Mouse (Mus musculus): ENCODE measurements around the gene Dedd2. TPM values are rescaled to one million over a fixed set of nuclear protein-coding genes. Genes with fewer than 3 reads are reported as not detected.

Gene Dedd2
- polyA plus RNA-seq, 2 experiments: 9.4 to 11.1 TPM

DNA sequence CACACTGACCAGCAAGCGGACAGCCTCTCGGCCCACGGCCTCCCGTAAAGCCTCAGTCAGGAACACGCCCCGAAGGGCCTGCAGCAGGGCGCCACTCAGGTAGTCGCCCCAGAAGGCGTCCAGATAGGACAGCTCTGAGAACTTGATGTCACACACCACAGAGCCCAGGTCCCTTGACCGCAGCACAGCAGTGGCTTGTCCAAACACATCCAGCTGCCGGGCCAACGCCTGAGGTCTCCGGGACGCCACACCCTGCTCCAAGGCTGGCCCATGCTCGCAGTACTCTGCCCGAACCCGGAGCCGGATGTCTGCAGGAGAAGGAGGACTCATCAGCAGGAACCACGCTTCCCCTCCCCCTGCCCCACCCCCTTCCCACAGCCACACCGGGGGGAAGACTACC lies 16.8 kb downstream of the Dedd2 start:
- WGBS: 85% methylated on average over 11 of the region's 20 CpGs
- Histone ChIP-seq H3K27me3 (ENCODE audit: control insufficient read depth, insufficient read depth, low read length) (no peaks in the 10 kb centered on the region), H3K9ac (ENCODE audit: low read depth, low read length, severe bottlenecking) (no peak overlapping the region), H3K36me3 (ENCODE audit: control insufficient read depth, insufficient read depth, low read length) (peaks cover 29% of the 10 kb centered on the region), H3K27ac (replicated peaks; ENCODE audit: low read depth, low read length) (no peak overlapping the region), H3K4me2 (replicated peaks; ENCODE audit: low read depth, low read length, severe bottlenecking) (no peak overlapping the region), H3K4me3 (replicated peaks; ENCODE audit: low read length) (no peak overlapping the region), H3K9me3 (ENCODE audit: control insufficient read depth, low read length) (no peaks in the 10 kb centered on the region), H3K4me1 (ENCODE audit: control insufficient read depth, insufficient read depth, low read length) (no peaks in the 10 kb centered on the region)
- ATAC-seq (ENCODE audit: low FRiP score, low read depth) (no peak), DNase-seq (ENCODE audit: low spot score) (no peak)
- TF ChIP-seq POLR2A (IDR thresholded peaks at IDR 0.05; ENCODE audit: borderline replicate concordance, extremely low read depth, insufficient read depth, insufficient read length): no peak

GRCm38 (mm10) chr7:25197384-25198018 lies 22.9 kb downstream of the Dedd2 start:
- H3K4me1 ChIP-seq (ENCODE audit: control insufficient read depth, insufficient read depth, low read length): no peaks in the 10 kb centered on the region
- 66% methylated on average over 10 of the region's 10 CpGs for WGBS
- no peak overlapping the region for H3K4me3 ChIP-seq (replicated peaks; ENCODE audit: low read length)
- H3K9ac ChIP-seq (ENCODE audit: low read depth, low read length, severe bottlenecking): no peak overlapping the region
- DNase-seq (ENCODE audit: low spot score) (no peak), ATAC-seq (ENCODE audit: low FRiP score, low read depth) (no peak)
- TF ChIP-seq POLR2A (IDR thresholded peaks at IDR 0.05; ENCODE audit: borderline replicate concordance, extremely low read depth, insufficient read depth, insufficient read length): no peak
- H3K9me3 ChIP-seq (ENCODE audit: control insufficient read depth, low read length): no peaks in the 10 kb centered on the region
- H3K27ac ChIP-seq (replicated peaks; ENCODE audit: low read depth, low read length): no peak overlapping the region
- H3K27me3 ChIP-seq (ENCODE audit: control insufficient read depth, insufficient read depth, low read length): no peaks in the 10 kb centered on the region
- no peak overlapping the region for H3K4me2 ChIP-seq (replicated peaks; ENCODE audit: low read depth, low read length, severe bottlenecking)
- H3K36me3 ChIP-seq (ENCODE audit: control insufficient read depth, insufficient read depth, low read length): peaks cover 5% of the 10 kb centered on the region

DNA sequence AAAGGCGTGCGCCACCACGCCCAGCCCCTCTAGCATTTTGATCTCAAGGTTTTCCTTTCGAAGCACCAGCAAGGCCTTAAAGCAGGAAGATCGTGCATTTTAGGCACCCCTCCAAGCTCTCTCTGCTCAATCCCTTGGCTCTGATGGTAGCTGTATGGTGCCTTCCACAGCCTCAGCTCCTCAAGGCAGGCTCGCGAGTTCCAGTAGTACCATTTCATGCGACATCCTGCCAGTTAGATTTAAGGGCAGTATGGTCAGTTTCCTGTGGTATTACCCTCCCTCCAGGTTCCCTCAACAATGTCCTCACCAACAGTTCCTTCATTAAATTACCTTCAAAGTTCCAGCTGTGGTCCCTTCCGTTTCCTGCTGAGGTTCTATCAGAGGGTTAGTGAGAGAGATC lies 24.3 kb downstream of the Dedd2 start:
- WGBS: 79% methylated on average over 9 of the region's 9 CpGs
- TF ChIP-seq POLR2A (IDR thresholded peaks at IDR 0.05; ENCODE audit: borderline replicate concordance, extremely low read depth, insufficient read depth, insufficient read length): no peak
- no peaks in the 10 kb centered on the region for H3K4me1 ChIP-seq (ENCODE audit: control insufficient read depth, insufficient read depth, low read length)

DNA sequence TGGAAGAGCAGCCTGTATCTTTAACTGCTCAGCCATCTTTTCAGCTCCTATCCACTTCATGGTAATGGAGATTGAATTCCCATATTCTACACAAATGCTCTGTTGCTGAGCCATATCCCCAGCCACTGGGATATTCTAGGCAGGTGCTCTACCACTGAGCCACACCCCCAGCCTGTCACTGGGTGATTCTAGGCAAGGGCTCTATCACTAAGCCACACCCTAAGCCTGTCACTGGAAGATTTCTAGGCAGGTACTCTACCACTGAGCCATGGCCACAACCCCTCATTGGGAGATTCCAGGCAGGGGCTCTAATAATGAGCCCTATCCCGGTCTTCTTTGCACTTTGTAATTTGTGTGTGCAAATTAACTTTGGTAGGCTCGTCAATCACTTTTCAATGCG lies 25.3 kb downstream of the Dedd2 start:
- DNase-seq (ENCODE audit: low spot score): no peak
- H3K4me3 ChIP-seq (replicated peaks; ENCODE audit: low read length): no peak overlapping the region
- no peaks in the 10 kb centered on the region for H3K36me3 ChIP-seq (ENCODE audit: control insufficient read depth, insufficient read depth, low read length)
- no peaks in the 10 kb centered on the region for H3K9me3 ChIP-seq (ENCODE audit: control insufficient read depth, low read length)
- no peaks in the 10 kb centered on the region for H3K4me1 ChIP-seq (ENCODE audit: control insufficient read depth, insufficient read depth, low read length)
- H3K4me2 ChIP-seq (replicated peaks; ENCODE audit: low read depth, low read length, severe bottlenecking): no peak overlapping the region
- ATAC-seq (ENCODE audit: low FRiP score, low read depth): no peak
- H3K9ac ChIP-seq (ENCODE audit: low read depth, low read length, severe bottlenecking): no peak overlapping the region
- no peak overlapping the region for H3K27ac ChIP-seq (replicated peaks; ENCODE audit: low read depth, low read length)
- WGBS: 74% methylated on average over 3 of the region's 3 CpGs
- no peak for TF ChIP-seq POLR2A (IDR thresholded peaks at IDR 0.05; ENCODE audit: borderline replicate concordance, extremely low read depth, insufficient read depth, insufficient read length)
- no peaks in the 10 kb centered on the region for H3K27me3 ChIP-seq (ENCODE audit: control insufficient read depth, insufficient read depth, low read length)

More for the DNA sequence above, 24.3 kb downstream of the Dedd2 start:
- DNase-seq (ENCODE audit: low spot score) (no peak), ATAC-seq (ENCODE audit: low FRiP score, low read depth) (no peak)
- H3K4me2 ChIP-seq (replicated peaks; ENCODE audit: low read depth, low read length, severe bottlenecking): no peak overlapping the region
- no peaks in the 10 kb centered on the region for H3K9me3 ChIP-seq (ENCODE audit: control insufficient read depth, low read length)
- no peak overlapping the region for H3K27ac ChIP-seq (replicated peaks; ENCODE audit: low read depth, low read length)
- no peak overlapping the region for H3K4me3 ChIP-seq (replicated peaks; ENCODE audit: low read length)
- H3K36me3 ChIP-seq (ENCODE audit: control insufficient read depth, insufficient read depth, low read length): no peaks in the 10 kb centered on the region
- H3K9ac ChIP-seq (ENCODE audit: low read depth, low read length, severe bottlenecking): no peak overlapping the region
- H3K27me3 ChIP-seq (ENCODE audit: control insufficient read depth, insufficient read depth, low read length): no peaks in the 10 kb centered on the region

DNA sequence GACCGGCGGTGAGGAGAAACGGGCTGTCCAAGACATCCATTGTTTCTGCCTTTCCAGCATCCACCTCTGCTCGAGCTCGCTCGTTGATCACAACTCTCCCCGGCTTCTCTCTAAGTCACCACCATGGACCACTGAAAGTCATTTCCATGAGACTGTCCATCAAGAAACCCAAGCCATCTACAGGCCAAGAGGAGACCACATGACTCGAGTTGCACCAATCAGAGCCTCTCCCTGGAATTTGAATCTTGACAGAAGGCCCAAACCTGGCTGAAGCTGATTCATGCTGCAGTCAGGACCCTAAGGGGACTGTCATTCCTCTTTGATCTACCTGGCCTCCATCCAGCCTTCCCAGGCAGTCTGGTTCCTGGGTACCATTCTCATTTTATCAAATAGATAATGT lies 28.3 kb downstream of the Dedd2 start:
- Histone ChIP-seq H3K9ac (ENCODE audit: low read depth, low read length, severe bottlenecking) (no peak overlapping the region), H3K9me3 (ENCODE audit: control insufficient read depth, low read length) (no peaks in the 10 kb centered on the region), H3K36me3 (ENCODE audit: control insufficient read depth, insufficient read depth, low read length) (no peaks in the 10 kb centered on the region), H3K4me1 (ENCODE audit: control insufficient read depth, insufficient read depth, low read length) (no peaks in the 10 kb centered on the region), H3K27me3 (ENCODE audit: control insufficient read depth, insufficient read depth, low read length) (no peaks in the 10 kb centered on the region), H3K4me3 (replicated peaks; ENCODE audit: low read length) (no peak overlapping the region), H3K27ac (replicated peaks; ENCODE audit: low read depth, low read length) (no peak overlapping the region), H3K4me2 (replicated peaks; ENCODE audit: low read depth, low read length, severe bottlenecking) (no peak overlapping the region)
- ATAC-seq (ENCODE audit: low FRiP score, low read depth) (no peak), DNase-seq (ENCODE audit: low spot score) (no peak)
- 77% methylated on average over 8 of the region's 8 CpGs for WGBS
- TF ChIP-seq POLR2A (IDR thresholded peaks at IDR 0.05; ENCODE audit: borderline replicate concordance, extremely low read depth, insufficient read depth, insufficient read length): no peak

Measured in limb, embryonic 14.5 days (tissue).